Mouse (Mus musculus): ENCODE results near the gene Nr1h2.

Gene Nr1h2

DNA sequence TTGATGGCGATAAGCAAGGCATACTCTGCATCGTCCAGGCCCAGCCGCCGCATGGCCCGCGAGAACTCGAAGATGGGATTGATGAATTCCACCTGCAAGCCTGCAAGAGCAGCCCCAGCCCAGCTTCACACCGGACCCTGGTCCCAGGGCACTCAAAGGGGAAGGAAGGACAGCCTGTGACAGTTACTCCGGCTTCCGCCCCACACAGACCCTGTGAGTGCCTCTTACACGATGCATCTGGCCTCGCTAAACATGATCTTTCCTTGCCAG is 3.4 kb downstream of the Nr1h2 start:
- in situ Hi-C loops (cut with MboI, MseI): loop anchor here in 1 of 2 experiments (5.0 kb wide), 2 partner anchors 302 to 632 kb away; partner anchors contain the start of gene Pth2

DNA sequence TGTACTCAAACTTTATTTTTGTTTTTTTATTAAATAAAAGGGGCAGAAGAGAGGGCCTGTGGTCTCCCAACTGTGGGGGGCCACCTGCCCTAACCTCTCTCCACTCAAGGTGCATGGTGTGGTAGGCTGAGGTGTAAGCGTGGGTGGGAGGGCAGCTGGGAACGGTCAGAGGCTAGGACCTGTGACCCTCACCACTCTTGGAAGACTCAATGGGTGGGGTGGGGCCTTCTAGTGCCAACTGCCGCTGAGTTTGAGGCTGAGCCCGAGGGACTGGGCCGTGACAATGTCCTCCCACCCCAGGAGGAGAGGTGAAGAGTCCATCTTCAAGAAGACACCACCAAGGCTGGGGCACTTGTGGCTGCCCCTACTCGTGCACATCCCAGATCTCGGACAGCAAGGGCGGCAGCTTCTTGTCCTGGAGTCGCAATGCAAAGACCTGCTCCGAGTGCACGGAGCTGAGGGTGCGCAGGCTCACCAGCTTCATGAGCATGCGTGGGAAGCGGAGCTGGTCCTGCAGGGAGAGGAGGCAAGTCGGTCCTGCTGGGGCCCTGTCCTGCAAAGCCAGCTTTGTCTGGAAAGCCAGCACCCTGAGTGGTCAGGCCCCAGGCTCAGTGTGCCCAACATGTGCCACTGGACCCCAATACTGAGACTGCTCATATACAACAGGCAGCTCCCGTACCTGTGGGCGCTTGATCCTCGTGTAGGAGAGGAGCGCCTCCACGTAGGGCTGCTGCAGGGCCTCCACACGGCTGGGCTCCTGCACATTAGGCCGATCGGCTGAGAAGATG is 3.9 kb downstream of the Nr1h2 start:
- in situ Hi-C loops (cut with MboI, MseI): loop anchor here in 1 of 2 experiments (5.0 kb wide), 2 partner anchors 302 to 632 kb away; partner anchors contain the start of gene Pth2

DNA sequence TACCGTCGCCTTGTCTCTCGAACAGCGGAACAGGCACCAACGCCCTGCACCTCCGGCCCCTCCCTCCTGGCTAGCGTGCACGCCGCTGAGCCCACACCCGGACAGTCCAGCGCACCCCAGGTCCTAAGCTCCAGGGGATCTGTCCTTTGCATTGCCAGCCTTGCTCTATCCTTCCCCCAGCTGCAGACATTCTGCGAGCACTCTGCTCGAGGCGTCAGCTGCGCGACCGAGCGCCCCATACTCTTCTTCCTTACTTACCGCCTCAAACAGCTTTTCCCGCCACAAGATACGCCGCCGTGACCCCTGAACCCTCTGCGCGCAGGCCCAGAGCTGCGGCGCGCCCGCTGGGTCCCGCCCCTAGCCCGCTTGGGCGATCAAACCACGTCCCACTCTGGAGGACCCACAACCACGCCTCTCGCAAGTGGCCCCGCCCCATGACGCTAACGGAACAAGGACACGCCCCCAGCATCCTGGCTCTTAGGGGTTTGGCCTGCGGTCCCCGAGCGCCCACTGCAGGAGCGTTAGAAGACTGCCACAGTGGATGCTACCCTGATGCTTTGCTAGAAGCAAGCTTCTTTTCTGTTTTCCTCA is 5.2 kb downstream of the Nr1h2 start, which contains the start of gene Pold1:
TSS of gene Pold1 (minus strand) at position 353 of the 591 bp plus-strand sequence.
- in situ Hi-C loops (cut with MboI, MseI): no loop called here

DNA sequence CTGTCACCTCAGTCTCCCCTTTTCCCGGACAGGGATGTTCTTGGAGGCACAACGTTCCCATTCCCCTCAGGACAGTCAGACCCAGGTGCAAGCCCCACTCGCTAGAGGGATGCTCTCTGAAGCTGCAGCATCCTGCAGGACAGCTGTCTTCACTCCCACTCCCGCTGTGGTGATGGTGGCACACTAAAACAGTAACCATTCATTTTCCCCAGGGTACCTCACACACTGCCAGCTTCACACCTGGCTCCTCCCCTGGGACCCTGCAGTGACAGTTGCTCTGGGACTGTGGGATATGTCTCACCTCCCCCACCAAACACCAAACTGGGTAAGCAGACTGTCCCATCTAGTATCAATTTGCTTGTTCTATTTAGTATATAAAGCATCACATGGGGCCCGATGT is 6.0 kb downstream of the Nr1h2 start:
- in situ Hi-C loops (cut with MboI, MseI): no loop called here

DNA sequence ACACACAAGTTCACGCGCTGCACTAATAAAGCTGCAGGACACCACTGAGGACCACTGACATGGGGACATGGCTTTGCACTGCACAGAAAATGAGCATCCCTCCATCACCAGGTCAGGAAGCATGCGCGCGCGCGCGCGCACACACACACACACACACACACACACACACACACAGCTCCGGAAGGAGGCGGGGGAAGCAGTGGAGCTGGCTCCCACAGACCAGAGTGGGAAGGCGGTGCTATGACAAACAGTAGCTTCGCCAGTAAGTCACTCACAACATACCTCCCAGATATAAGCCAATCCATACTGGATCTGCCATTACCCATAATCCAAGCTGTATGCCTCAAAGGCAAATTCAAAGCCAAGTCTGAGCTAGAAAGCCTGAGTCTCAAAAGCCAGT is 6.7 kb downstream of the Nr1h2 start:
- in situ Hi-C loops (cut with MboI, MseI): no loop called here

DNA sequence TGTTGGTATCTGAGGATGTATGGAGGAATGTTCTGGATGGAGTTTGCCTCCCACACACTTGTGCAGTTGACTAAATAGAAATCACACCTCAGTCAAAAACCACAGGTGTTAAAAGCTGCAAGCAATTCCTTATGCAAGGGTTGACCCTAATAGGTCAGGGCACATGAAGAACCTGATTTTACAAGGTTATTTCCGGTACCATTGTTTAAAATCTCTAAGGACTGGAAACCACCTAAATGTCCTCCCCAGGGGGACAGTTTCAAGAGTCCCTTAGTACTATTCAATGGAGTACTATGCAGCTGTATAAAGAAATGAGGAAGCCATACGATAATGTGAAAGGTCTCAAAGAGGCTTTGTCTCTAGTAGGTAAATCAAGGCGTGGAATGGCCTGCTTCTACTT is 7.5 kb downstream of the Nr1h2 start:
- in situ Hi-C loops (cut with MboI, MseI): no loop called here

DNA sequence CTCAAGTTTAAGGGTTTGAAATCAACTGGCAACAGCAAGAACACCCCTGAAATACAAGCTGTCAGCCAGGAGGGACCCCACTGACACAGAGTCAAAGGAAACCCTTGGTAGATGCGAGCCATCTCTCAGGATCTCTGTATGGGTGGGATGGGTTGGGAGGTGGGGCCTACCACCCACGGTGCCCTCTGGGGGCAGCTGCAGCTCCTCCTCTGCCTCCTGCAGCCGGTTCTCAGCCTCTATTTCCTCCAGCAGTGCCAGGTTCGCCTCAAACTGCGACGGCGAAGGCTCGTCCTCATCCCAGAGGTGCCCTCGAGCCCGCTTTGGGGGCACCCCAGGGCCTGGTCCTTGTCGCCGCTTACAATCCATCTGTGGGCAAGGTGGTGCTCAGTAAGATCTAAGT is 10.7 kb downstream of the Nr1h2 start:
- in situ Hi-C loops (cut with MboI, MseI): no loop called here

DNA sequence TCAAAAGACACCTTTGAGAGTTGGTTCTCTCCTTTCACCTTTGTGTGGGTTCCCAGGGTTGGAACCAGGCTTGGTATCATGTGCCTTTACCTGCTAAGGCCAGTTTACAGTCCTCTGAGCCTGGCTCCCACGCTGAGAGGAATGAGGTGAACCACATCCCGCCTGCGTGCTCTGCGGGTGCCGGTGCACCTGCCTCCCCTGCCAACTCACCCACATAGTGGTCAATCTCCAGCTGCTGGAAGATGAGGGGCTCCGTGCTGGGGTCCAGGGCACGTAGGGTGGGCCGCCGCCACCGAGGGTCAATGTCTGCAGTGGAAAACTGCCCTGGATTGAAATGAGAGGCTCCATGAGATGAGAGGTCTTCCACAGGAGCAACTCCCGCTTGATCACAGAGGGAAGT is 11.2 kb downstream of the Nr1h2 start:
- in situ Hi-C loops (cut with MboI, MseI): no loop called here

DNA sequence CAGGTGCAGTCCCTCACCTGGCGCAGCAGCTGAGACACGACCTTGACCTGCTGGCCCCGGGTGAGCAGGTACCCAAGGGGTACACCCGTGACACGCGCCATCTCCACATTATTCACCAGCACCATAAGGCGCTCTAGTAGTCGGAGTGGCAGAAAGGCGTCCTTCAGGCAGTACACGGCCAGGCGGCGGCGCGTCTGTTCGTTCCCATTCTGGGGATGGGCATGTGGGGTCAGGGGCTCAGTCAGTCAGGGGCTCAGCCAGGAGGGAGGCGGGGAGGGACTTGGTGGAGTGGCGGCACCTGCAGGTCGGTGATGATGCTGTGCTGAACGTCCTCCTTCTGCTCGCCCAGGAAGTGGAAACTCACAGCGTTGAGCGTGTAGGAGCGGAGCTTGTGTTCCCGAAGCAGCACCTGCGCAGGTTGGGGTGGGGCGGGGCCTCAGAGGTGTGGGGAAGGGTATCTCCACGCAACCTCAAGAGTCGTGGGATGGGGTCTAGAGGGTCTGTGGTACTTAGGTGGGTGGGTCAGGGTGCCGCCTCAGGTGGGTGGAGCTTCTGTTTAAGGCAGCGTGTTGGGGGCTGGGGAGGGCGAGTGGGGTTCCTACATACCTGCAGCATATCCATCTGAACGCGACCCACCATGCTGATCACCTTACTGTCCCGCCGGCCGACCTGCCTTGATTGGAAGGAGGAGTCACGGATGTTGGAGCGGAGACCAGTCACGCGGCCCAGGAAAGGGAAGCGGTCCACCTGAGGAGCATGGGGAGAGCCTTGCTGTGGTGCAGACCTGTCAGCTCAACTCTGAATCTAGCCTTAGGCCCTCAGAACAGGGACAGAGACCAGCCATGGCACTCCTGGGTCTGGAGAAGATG is 14.8 kb downstream of the Nr1h2 start:
- in situ Hi-C loops (cut with MboI, MseI): no loop called here

DNA sequence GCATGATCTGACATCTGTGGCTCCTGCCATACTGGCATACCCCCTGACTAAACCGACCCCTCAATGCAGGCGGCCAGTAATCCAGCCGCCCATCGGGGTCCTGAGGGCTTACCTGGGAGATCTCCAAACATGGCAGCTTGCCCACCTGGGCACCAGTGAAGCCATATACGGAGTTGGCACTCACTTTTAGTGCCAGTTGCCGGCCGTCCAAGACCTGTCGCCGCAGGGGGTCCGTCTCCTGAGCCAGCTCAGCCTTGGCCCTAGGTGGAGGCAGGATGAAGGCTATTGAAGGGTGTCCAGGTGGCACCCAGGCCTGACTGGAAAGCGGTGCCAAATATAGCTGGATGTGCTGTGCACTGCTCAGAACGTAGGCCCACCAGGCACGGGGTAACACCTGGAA is 16.3 kb downstream of the Nr1h2 start:
- in situ Hi-C loops (cut with MboI, MseI): no loop called here

DNA sequence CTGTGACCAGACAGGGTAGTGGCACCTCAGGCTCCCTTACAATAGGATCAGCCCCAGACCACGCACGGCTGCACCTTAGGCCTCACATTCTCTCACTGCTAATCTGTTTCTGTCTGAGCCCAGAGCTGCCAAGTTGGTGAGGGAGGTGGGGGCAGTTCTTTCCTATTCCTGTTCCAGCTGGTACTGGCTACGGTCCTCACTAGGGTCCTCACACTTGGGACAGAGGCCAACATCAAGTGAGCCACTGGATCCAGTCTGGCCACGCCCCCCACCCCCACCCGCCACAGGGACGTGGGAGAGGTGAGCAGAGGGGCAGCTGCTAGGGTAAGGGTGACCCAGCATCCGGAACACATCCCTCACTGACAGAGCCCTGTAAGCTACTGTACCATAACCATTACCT is 16.7 kb downstream of the Nr1h2 start:
- in situ Hi-C loops (cut with MboI, MseI): no loop called here

DNA sequence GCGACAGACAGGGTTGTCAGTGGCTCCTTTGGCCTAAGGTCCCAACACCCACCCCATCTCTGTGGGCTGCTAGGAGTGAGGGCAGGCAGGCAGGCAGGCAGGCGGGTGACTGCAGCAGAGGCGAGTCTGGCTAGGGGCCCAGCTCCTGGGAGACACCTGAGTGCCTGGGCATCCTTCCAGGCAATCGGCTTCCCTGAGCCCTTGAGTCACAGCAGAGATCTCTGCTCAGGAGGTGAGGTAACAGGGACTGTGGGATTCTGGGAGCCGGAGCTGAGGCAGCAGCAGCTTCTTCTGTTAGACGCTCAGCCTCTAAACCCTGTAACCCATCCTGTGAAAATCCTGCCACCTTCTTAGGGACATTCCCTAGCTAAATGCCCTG is 17.2 kb downstream of the Nr1h2 start:
- in situ Hi-C loops (cut with MboI, MseI): no loop called here

DNA sequence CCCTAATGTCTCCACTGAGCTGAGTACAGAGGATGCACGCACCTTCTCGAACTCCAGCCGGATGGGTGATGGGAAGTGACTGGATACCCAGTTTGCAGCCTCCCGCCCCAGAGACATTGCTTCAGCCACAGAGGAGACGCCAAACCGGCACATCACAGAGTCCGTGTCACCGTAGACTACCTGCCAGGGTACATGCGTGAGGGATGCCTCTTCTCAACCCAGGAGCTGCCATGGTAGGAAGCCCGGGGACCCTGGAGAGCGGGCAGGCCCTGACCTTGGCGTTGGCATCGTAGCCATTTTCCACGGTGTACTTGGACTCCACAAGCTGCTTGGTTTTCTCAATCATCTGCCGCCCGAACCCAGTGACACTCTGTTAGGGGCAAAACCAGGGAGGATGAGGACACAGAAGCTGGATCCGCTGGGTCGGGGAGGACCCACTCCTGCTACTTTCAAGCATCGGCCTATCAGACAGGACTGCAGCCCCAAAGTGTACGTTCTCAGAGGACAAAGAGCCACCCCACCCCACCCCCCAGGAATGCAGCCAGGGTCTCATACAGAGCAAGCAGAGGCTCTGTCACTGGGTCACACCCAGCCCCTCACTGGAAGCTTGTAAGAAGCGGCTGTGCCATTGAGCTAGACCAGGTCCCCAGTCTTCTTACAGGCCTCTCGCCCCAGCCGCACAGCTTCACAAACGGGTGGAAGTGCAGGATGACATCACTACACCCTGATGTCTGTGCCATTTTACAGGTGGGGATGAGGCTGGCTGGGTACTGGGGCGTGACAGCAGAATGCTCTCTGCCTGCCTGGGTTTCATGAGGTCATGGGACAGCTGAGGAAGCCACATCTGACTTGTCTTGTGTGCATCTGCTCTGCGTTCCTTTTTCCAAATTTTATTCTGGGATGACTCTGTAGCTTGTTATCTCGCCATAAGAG is 17.8 kb downstream of the Nr1h2 start:
- in situ Hi-C loops (cut with MboI, MseI): no loop called here

DNA sequence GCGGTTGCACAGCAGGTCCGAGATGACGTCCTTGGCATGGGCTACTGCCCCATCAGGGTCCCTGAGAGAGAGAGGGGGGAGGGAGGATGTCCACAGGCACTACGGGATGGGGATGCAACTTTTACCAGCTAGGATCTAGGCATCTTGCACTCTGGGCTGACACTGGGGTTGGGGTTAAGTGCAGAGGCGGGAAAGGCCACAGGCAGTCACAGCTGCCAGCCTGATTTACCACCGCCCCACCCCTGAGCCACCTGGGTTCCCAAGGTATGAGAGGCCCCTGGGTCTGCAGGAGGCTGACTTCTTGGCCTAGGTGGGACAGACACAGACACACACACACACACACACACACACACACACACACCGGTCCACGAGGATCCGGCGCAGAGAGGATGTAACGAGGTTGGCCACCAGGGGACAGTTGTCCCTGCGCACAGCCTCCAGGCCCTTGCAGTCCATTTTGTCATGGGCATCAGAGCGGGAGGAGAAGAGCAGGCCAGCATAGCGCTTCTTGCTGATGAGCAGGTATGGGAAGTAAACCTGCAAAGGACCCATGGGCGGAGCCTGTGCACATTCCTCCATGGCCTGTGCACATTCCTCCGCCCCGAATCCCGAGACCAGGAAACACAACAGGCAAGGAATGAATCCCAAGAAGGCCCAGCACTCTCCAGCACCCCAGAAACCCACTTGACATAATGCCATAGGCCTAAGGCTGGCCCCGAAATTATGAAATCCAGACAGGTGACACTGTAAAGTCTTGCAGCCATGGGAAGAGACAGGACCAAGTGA is 18.9 kb downstream of the Nr1h2 start:
- in situ Hi-C loops (cut with MboI, MseI): no loop called here

DNA sequence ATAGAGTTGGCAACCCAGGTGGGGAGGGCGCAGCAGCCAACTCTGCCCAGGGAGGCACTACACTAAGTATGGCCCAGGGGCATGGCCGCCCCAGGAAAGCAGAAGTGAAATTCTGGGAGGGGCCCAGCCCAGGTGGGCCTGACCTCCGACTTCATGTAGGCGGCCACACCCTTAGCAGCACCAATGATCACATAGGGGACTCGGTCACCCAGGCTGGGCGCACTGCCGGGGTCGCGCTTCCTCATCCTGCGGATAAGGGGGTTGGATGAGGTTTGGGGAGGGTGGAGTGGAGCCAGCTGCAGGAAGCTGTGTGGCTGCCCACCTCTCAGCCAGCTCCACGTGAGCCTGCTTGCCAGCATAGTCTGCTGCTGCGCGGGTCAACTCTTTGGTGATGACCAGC is 19.5 kb downstream of the Nr1h2 start:
- in situ Hi-C loops (cut with MboI, MseI): no loop called here

DNA sequence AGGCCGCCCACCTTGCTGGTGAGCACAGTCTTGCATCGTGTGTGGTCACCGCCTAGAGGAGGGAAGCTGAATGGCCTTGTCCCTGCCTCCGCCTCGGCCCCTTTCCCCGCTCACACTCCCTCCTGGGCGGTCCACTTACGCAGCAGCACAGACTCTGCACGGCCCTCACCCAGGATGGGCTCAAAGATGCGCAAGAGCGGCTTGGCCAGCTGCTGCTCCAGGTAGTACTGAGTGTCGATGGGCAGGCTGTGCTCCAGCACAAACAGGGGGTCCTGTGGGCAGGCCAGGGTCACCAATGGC is 20.1 kb downstream of the Nr1h2 start:
- in situ Hi-C loops (cut with MboI, MseI): no loop called here

DNA sequence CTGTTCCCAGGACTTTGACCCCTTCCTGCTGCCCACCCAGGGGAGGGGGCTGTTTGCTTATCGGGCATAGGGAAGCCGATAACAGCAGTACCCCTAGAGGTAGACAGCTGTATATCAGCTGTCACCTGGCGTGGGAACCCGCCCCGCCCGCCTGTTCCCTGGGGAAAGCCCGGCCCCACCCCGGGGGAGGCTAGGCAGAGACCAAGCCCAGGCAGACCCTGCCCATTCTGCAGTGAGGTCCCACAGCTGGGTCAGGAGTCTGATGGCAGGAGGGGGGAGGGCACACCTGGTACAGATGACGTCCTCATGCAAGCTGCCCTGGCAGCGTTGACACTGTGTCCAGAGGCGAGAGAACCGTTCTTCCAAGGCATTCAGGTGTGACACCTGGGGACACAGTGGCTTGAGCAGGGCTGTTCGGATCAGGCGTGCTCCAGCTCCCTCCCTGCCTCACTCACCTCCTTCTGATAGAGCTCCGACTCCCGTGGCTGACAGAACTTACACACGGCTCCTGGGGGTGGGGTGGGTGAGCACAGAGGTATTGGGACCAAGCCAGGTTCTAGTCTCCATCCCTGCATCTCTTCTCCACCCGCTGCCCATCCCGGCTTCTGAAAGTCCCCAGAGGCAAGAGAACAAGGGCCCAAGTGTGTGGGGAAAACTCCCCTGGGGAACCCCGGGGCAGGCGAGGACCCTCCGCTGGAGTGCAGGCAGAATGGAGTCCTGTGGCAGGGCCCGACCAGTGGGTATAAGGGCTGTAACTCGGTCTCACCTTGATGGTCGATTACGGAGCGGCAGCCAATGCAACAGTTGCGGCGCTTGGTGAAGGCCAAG is 20.6 kb downstream of the Nr1h2 start:
- in situ Hi-C loops (cut with MboI, MseI): no loop called here

DNA sequence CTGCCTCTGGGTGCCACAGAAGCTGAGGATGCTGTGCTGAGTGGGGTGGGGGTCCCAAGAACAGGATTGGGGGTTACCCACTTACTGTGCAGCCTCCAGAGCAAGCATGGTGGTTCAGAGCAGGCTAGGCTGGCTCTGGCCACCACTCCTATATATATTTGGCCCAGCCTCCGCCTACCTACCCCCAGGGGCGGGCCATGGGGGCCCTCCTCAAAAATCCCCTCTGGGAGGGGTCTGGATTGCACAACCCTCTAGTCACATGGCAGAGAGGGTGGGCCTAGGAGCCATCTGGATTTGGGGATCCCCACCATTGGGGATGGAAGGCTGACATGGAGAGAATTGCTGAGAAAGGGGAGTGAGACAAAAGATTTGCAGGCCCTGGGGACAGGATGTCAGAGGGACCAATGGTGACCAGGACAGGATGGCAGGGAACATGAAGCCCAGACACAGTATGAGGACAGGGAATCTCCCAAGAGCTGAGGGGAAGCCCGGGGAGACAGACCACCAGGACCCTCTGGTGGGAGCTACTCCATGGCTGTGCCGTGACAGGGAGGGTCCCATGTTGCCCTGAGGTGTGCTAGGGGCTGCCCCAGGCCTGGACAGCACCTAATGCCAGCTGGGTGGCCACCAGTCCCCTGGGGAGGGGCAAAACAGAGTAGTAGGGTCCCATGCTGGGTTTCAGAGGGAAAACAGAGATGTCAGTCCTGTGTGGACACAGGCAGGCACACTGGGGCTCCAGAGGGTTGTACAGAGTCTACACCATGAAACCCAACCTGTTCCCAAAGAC is 21.6 kb downstream of the Nr1h2 start, which contains the start of gene Spib:
TSS of gene Spib (minus strand) at position 126 of the 787 bp plus-strand sequence.
- in situ Hi-C loops (cut with MboI, MseI): no loop called here

DNA sequence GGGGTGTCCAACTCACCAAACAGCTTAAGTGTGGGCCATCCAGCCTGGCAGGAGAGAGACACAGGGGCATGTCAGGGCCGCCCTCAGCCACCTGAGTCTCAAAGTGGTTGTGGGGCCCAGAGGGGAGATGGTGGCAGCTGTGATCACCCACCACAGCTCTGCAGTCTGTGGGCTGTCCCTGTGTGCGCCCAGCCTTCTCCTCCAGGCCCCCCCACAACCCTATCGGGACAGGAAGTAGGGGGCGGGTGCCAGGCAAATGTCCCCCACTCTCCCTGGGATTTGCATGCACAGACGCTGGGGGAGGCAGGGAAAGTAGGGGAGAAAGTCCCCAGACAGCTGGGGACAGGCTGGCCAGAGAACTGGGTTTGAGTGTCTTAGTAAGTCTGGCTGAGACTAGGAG is 22.5 kb downstream of the Nr1h2 start:
- in situ Hi-C loops (cut with MboI, MseI): no loop called here
